In genomic region chr10:30600542-30600966, GRCm38 (mm10) we compare ENCODE assay signal across 8 mouse cellular contexts. TPM values are rescaled to one million over a fixed set of nuclear protein-coding genes. Genes with fewer than 3 reads are reported as not detected.
DNase-seq lines count a peak whose midpoint lies in the region; ATAC-seq and TF ChIP-seq lines count a peak whose summit lies in the region.

TSS of gene Trmt11 (minus strand) at chr10:30600749.

- ATAC-seq in activated CD4-positive, CD25-positive, alpha-beta regulatory T cell, adult 4 months: peak; percentile 84
- peak; percentile 92 for ATAC-seq in inflammation-experienced regulatory T-cells, adult 6 months
- peak; percentile 96 for ATAC-seq in megakaryocyte-erythroid progenitor cell, adult 5-6 weeks (replicated peaks; ENCODE audit: low FRiP score, low TSS enrichment, poor library complexity, severe bottlenecking)

- intact Hi-C loops in left cerebral cortex, postnatal 10 days (cut with DNase I): no loop called here

- peak; percentile 85 for TF ChIP-seq POLR2A in cortical plate, adult 2 months (IDR thresholded peaks at IDR 0.05; ENCODE audit: extremely low read depth, insufficient read depth, low read length)

- H3K27ac ChIP-seq in cortical plate, adult 2 months (ENCODE audit: insufficient read depth, low read length): peak within 1 kb of the TSS; percentile 7; the same call in 1 of the 2 replicates

- 0 out of 2 replicates have a peak, but pooled peaks cover 1% of the 10 kb centered on the region for H3K4me1 ChIP-seq in cortical plate, adult 2 months (ENCODE audit: control insufficient read depth, insufficient read depth, low read length)

- peak; percentile 88 for DNase-seq in gastrocnemius, postnatal 10 days
- DNase-seq in left cerebral cortex, postnatal 10 days (ENCODE audit: extremely low spot score in 1 of 2, low spot score in 2 of 2): peak; percentile 89 to 94
- peak; percentile 90 for DNase-seq in right cerebral cortex, postnatal 25 days
- DNase-seq in urinary bladder, postnatal 4 days (ENCODE audit: low spot score in 2 of 2): peak; percentile 86 to 91

- no peak for TF ChIP-seq CTCF in cortical plate, adult 2 months (IDR thresholded peaks at IDR 0.05; ENCODE audit: extremely low read depth, insufficient read depth, low read length)

- H3K4me3 ChIP-seq in cortical plate, adult 2 months (ENCODE audit: insufficient read depth, low read length): peak within 1 kb of the TSS; percentile 86

RNA-seq across cellular contexts. Expression of gene Trmt11, which starts in this region (rescaled TPM):
- polyA plus RNA-seq in activated CD4-positive, CD25-positive, alpha-beta regulatory T cell, adult 4 months (2017; shearing (Covaris generic)): 10 to 100 TPM; 35.1 to 62.2 TPM
- polyA plus RNA-seq in cortical plate, adult 2 months (2012; rRNA removed): 4.7 and 5.1 TPM in 2 replicates
- total RNA-seq in gastrocnemius, postnatal 10 days (2021): 1 to 10 TPM; 4.5 to 6.1 TPM
- polyA plus RNA-seq in inflammation-experienced regulatory T-cells, adult 6 months (2017; shearing (Covaris generic)): 10 to 100 TPM; 43.4 to 54.5 (median 44.6) TPM
- 1 to 10 TPM; 7.5 to 7.7 TPM for total RNA-seq in left cerebral cortex, postnatal 10 days (2021)
- 34.8 and 46.2 TPM in 2 replicates for total RNA-seq in megakaryocyte-erythroid progenitor cell, adult 5-6 weeks (2014; fragmentation: Nextera tagmentation)
- 37.8 and 45.0 TPM in 2 replicates for total RNA-seq in megakaryocyte-erythroid progenitor cell, adult 5-6 weeks (2017)

Comparison
In these comparisons a context has a peak if more than half of its experiments do, and no peak if none do; other contexts are left out.
1. Peak in every context shown above with its lines: DNase-seq, ATAC-seq, H3K4me3 ChIP-seq and H3K27ac ChIP-seq.
2. RNA of gene Trmt11 (total RNA-seq): 34.8 to 46.2 TPM in megakaryocyte-erythroid progenitor cell, adult 5-6 weeks; 7.5 to 7.7 TPM in left cerebral cortex, postnatal 10 days and 4.5 to 6.1 TPM in gastrocnemius, postnatal 10 days; every median in the first group is over 4 times any median in the second.